Mouse (Mus musculus) midbrain, embryonic 11.5 days (tissue): Measurements from ENCODE around the gene Acaa1a. TPM values are rescaled to one million over a fixed set of nuclear protein-coding genes. Genes with fewer than 3 reads are reported as not detected.

Experiments used
- ATAC-seq: fragments of 200-750 bp; cut with Nextera tagmentation; 2 replicates; pipeline ENCODE4 v1.8.0; 2017; ENCODE audit warnings: moderate TSS enrichment, moderate library complexity; ENCODE audit not compliant: low FRiP score
- DNase-seq: peaks from one replicate; pipeline ENCODE4 v3.0.0; 2015; ENCODE audit warnings: low spot score; ENCODE audit errors: missing footprints
- H3K27ac ChIP-seq: fragments of 300-500 bp; sonication (generic); 2 replicates; pipeline ENCODE4 v1.5.1; 2014; ENCODE audit warnings: low read depth, low read length
- H3K27me3 ChIP-seq: fragments of 300-500 bp; sonication (generic); 2 replicates; pipeline ENCODE4 v1.6.1; 2014; ENCODE audit warnings: mild to moderate bottlenecking, low read length, moderate library complexity, mixed read lengths; ENCODE audit not compliant: control insufficient read depth, insufficient read depth
- H3K36me3 ChIP-seq: fragments of 300-500 bp; sonication (generic); 2 replicates; pipeline ENCODE4 v1.6.1; 2014; ENCODE audit warnings: mild to moderate bottlenecking, low read length, moderate library complexity, mixed read lengths; ENCODE audit not compliant: control insufficient read depth, insufficient read depth
- H3K4me1 ChIP-seq: fragments of 300-500 bp; sonication (generic); 2 replicates; pipeline ENCODE4 v1.6.1; 2014; ENCODE audit warnings: low read length; ENCODE audit not compliant: control insufficient read depth, insufficient read depth
- H3K4me2 ChIP-seq: fragments of 300-500 bp; sonication (generic); 2 replicates; pipeline ENCODE4 v1.6.1; 2014; ENCODE audit warnings: mild to moderate bottlenecking, moderate library complexity
- H3K4me3 ChIP-seq: fragments of 300-500 bp; sonication (generic); 2 replicates; pipeline ENCODE4 v1.5.1; 2014; ENCODE audit warnings: low read depth, low read length
- H3K9ac ChIP-seq: fragments of 300-500 bp; sonication (generic); 2 replicates; pipeline ENCODE4 v1.6.1; 2014; ENCODE audit warnings: low read length
- H3K9me3 ChIP-seq: fragments of 300-500 bp; sonication (generic); 2 replicates; pipeline ENCODE4 v1.6.1; 2016; ENCODE audit warnings: low read length; ENCODE audit not compliant: control insufficient read depth
- WGBS: fragments of 180-500 bp; shearing (Covaris S2); extraction: QIAGEN DNeasy Blood & Tissue Kit; methylation state at CpG from one replicate; pipeline ENCODE4 v1.1.7; 2014; 5-methylcytosine and 5-hydroxymethylcytosine counted together
- polyA plus RNA-seq: library from polyadenylated mRNA; unstranded; fragments of >200 nt; fragmentation: Nextera tagmentation; extraction: Ambion mirVana; gene quantifications from 2 replicates; pipeline ENCODE4 v1.2.1, GENCODE M21; 2014

Gene Acaa1a
- polyA plus RNA-seq, 1 experiment from 2014 or later, result 61.2 TPM

GRCm38 (mm10) chr9:119320946-119321345 is 18.5 kb upstream of the Acaa1a start:
- Histone ChIP-seq H3K4me3 (peak overlapping the region; percentile 87), H3K4me2 (peak overlapping the region; percentile 69), H3K27me3 (no peaks in the 10 kb centered on the region), H3K9ac (peak overlapping the region; percentile 79; the same call in 1 of the 2 replicates), H3K36me3 (no peaks in the 10 kb centered on the region), H3K4me1 (peaks cover 8% of the 10 kb centered on the region), H3K9me3 (no peaks in the 10 kb centered on the region), H3K27ac (no peak overlapping the region)
- WGBS, result 11% methylated on average over 7 of the region's 7 CpGs
- ATAC-seq (no peak), DNase-seq (no peak)

- Histone ChIP-seq H3K27ac (peak overlapping the region; percentile 83), H3K4me1 (peaks cover 8% of the 10 kb centered on the region), H3K4me3 (peak overlapping the region; percentile 87), H3K36me3 (no peaks in the 10 kb centered on the region), H3K9me3 (no peaks in the 10 kb centered on the region), H3K9ac (peak overlapping the region; percentile 79), H3K4me2 (peak overlapping the region; percentile 69), H3K27me3 (no peaks in the 10 kb centered on the region)
- ATAC-seq (peak; percentile 61), DNase-seq (peak; percentile 92)
- under 1% methylated on average over 59 of the region's 59 CpGs for WGBS
Measured at GRCm38 (mm10) chr9:119321392-119322229, 17.9 kb upstream of the Acaa1a start.

GRCm38 (mm10) chr9:119322289-119323259 is 16.9 kb upstream of the Acaa1a start, which contains the start of gene Oxsr1:
Gene Oxsr1 (minus strand): TSS chr9:119322427.
- Histone ChIP-seq H3K4me1 (peaks cover 8% of the 10 kb centered on the region), H3K9ac (peak within 1 kb of the TSS; percentile 79), H3K4me3 (peak within 1 kb of the TSS; percentile 87), H3K27me3 (no peaks in the 10 kb centered on the region), H3K27ac (peak within 1 kb of the TSS; percentile 83), H3K4me2 (peak within 1 kb of the TSS; percentile 69), H3K36me3 (no peaks in the 10 kb centered on the region), H3K9me3 (no peaks in the 10 kb centered on the region)
- WGBS, result under 1% methylated on average over 75 of the region's 76 CpGs
- DNase-seq (peak; percentile 99), ATAC-seq (peak; percentile 97)

GRCm38 (mm10) chr9:119323260-119323645 is 16.2 kb upstream of the Acaa1a start:
- H3K4me2 ChIP-seq, result peak overlapping the region; percentile 69
- H3K27ac ChIP-seq, result peak overlapping the region; percentile 83
- peak overlapping the region; percentile 87 for H3K4me3 ChIP-seq
- ATAC-seq (no peak), DNase-seq (no peak)
- peak overlapping the region; percentile 79 for H3K9ac ChIP-seq
- no peaks in the 10 kb centered on the region for H3K27me3 ChIP-seq
- no peaks in the 10 kb centered on the region for H3K9me3 ChIP-seq
- no peaks in the 10 kb centered on the region for H3K36me3 ChIP-seq
- peaks cover 8% of the 10 kb centered on the region for H3K4me1 ChIP-seq
- WGBS, result 9% methylated on average over 9 of the region's 9 CpGs

- 74% methylated on average over 1 of the region's 1 CpGs for WGBS
- H3K4me3 ChIP-seq, result no peak overlapping the region
Measured at GRCm38 (mm10) chr9:119324130-119324529, 15.3 kb upstream of the Acaa1a start.

GRCm38 (mm10) chr9:119328488-119328887 is 11.0 kb upstream of the Acaa1a start:
- 81% methylated on average over 3 of the region's 3 CpGs for WGBS
- DNase-seq (no peak), ATAC-seq (no peak)
- no peaks in the 10 kb centered on the region for H3K36me3 ChIP-seq
- H3K9ac ChIP-seq, result no peak overlapping the region
- H3K4me1 ChIP-seq, result no peaks in the 10 kb centered on the region; the same call in 1 of the 2 replicates
- H3K27me3 ChIP-seq, result no peaks in the 10 kb centered on the region
- no peak overlapping the region for H3K27ac ChIP-seq
- H3K4me3 ChIP-seq, result no peak overlapping the region
- no peak overlapping the region for H3K4me2 ChIP-seq
- no peaks in the 10 kb centered on the region for H3K9me3 ChIP-seq

More at GRCm38 (mm10) chr9:119324130-119324529, 15.3 kb upstream of the Acaa1a start:
- Histone ChIP-seq H3K9me3 (no peaks in the 10 kb centered on the region), H3K27ac (no peak overlapping the region), H3K4me1 (peaks cover 8% of the 10 kb centered on the region), H3K36me3 (no peaks in the 10 kb centered on the region), H3K4me2 (no peak overlapping the region), H3K9ac (no peak overlapping the region), H3K27me3 (no peaks in the 10 kb centered on the region)
- DNase-seq (no peak), ATAC-seq (no peak)

- Histone ChIP-seq H3K9me3 (no peaks in the 10 kb centered on the region), H3K4me3 (no peak overlapping the region), H3K4me1 (no peaks in the 10 kb centered on the region), H3K9ac (no peak overlapping the region), H3K36me3 (no peaks in the 10 kb centered on the region), H3K4me2 (no peak overlapping the region), H3K27ac (no peak overlapping the region), H3K27me3 (no peaks in the 10 kb centered on the region)
- DNase-seq (peak; percentile 41), ATAC-seq (no peak)
- 85% methylated on average over 15 of the region's 15 CpGs for WGBS
Measured at GRCm38 (mm10) chr9:119330186-119330963, 9.1 kb upstream of the Acaa1a start.

GRCm38 (mm10) chr9:119334324-119334723 is 5.2 kb upstream of the Acaa1a start:
- no peaks in the 10 kb centered on the region for H3K9me3 ChIP-seq
- WGBS, result 69% methylated on average over 10 of the region's 10 CpGs
- H3K9ac ChIP-seq, result no peak overlapping the region
- H3K27me3 ChIP-seq, result peaks cover 2% of the 10 kb centered on the region; the same call in 1 of the 2 replicates
- H3K4me2 ChIP-seq, result no peak overlapping the region
- H3K4me3 ChIP-seq, result no peak overlapping the region
- no peak overlapping the region for H3K27ac ChIP-seq
- ATAC-seq (no peak), DNase-seq (peak; percentile 35)
- H3K36me3 ChIP-seq, result no peaks in the 10 kb centered on the region
- no peaks in the 10 kb centered on the region for H3K4me1 ChIP-seq
